Mouse (Mus musculus) urinary bladder, postnatal 25 days (tissue): ENCODE results near the gene Tusc2.

Source experiments
- DNase-seq: peaks from one replicate; pipeline ENCODE4 v3.0.0; 2022; ENCODE audit warnings: low spot score

Gene Tusc2

DNA sequence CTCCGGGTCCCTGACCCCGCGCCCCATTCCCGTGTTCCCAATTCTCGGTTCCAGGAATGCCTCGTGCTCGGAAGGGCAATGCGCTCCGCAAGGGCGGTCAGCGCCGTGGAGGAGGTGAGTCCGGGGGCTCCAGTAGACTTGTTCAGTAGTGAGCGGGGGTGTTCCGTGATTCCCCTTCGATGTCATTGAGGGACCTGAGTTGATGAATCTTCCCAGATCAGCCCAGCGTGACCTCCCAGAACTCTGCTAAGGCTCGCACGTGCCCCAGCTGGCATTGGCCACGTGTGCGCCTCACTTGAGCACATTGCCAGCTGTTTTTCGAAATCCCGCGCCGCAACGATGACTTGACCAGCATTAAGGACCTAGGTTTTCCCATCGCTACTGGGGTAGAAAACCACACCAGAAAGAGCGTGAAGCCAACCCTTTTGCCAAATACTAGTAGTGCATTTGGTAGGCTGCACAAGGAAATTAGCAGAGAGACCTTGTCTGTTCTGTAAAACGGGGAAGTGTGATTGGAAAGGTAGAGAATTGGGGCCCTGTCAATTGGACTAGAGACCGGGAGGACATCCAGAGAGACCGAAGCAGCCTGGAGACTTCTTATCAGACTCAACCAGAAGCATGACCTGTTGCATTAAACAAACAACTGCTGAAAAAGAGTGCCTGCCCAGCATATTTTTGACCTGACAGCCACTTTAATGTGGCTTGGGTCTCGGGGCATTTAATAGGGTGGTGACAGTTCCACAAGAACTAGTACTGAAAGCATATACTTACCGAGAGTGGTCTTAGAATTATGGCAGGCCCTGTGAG, 25.0 kb downstream of the Tusc2 start:
- no peak for DNase-seq

DNA sequence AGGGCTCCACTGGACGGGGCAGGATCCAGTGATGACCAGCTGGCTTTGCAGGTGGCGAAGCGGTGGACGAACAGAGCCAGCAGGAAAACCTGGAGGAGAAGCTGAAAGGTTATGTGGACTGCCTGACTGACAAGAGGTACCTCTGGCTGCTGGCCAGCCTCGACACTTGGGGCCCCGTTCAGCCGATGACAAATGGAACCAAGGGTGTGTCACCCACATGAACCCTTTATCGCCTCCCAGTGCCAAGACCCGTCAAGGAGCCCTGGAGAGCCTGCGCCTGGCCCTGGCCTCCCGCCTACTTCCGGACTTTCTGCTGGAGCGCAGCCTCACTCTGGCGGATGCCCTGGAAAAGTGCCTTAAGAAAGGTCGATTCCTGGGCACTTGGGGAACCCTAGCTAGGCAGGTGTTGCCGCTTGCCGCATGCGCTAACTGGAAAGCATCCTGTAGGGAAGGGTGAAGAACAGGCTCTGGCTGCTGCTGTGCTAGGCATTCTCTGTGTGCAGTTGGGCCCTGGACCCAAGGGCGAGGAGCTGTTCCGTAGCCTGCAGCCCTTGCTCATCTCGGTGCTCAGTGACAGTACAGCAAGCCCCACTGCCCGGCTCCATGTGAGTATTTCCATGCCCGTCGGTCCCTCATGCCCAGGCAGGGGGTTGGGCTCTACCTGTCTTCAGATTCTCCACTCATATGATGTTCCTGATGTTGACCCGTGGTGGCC, 27.2 kb downstream of the Tusc2 start:
- no peak for DNase-seq

DNA sequence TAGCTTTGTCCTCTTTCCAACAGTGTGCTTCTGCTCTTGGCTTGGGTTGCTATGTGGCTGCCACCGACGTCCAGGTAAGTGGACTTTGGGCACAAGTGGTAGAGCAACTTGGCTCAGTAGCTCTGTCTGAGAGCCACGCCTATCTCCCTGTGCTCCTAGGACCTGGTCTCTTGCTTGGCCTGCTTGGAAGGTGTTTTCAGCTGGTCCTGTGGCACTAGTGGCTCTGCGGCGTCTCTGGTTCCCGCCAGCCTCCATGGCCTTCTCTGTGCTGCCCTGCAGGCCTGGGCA, 27.7 kb downstream of the Tusc2 start:
- DNase-seq, result no peak

DNA sequence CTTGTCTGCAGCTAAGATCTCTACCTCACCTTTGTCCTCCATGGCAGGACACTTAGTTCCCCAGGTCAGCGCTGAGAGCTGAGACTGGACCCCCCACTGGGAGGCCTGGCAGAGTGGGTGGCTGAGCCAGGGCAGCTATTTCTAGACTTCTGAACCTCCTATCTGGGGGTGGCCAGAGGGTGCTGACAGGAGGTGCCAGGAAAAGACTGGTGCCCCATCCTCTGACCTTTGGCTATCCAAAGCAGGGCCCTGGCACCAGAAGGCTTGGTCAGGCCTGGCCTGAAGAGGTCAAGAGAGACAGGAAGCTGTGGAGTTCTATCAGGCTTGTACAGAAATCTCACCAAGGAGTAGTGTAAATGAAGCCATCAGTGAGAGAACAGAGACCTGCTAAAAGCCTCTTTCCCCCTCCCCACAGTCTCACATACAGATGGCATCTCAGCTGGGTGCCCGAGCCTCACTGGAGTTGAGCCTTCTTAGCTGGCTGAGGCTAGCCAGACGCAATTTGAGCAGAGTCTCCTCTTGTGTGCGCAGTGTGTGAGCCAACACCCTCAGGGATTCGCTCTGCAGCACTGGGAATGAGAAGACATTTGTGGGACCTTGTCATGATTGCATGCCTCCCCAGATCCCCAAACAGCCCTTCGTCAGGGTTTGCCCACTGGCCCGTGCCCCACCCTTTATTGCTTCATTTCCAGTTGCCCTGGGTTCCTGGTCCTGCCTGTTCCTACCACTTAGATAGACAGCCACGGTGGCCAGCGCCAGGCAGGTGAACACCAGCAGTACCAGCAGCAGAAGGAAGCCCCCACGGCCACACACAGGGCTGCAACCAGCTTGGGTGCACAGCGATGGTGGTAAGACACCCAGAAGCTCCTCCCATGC, 30.3 kb downstream of the Tusc2 start:
- no peak for DNase-seq

DNA sequence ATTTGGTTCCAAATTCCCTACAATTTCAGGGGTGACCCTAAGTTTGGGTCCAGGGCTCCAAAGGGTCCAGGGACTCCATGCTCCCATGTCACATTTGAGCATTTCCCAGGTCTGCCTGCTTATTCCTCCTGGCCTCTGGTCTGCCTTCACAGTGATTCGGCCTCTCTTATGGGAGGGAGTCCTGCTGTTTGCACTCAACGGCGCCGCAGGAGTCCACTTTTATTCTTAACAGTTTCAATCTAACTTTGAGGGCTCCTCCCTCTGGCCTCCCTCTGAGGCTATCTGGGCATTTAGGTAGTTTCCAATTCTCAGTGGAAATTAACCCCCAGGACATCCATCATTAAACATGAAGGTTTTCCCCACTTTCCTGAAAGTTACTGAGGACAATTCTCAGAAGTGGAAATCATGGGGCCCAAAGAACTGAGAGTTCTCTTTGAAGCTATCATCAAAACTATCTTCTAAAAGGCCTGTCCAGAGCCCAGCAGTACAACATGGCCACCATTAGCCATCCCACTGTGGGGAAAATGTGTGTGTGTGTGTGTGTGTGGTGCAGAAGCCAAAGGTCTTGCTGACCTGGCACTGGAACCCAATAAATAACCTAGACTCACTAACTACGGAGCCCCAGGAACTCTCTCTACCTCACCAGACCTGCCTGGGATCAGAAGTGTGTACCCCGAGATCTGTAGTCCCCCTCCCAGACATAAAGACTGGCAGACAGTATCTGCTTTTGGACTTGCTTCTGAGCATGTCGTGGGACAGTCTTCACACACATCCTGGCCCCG, 31.4 kb downstream of the Tusc2 start:
- no peak for DNase-seq

DNA sequence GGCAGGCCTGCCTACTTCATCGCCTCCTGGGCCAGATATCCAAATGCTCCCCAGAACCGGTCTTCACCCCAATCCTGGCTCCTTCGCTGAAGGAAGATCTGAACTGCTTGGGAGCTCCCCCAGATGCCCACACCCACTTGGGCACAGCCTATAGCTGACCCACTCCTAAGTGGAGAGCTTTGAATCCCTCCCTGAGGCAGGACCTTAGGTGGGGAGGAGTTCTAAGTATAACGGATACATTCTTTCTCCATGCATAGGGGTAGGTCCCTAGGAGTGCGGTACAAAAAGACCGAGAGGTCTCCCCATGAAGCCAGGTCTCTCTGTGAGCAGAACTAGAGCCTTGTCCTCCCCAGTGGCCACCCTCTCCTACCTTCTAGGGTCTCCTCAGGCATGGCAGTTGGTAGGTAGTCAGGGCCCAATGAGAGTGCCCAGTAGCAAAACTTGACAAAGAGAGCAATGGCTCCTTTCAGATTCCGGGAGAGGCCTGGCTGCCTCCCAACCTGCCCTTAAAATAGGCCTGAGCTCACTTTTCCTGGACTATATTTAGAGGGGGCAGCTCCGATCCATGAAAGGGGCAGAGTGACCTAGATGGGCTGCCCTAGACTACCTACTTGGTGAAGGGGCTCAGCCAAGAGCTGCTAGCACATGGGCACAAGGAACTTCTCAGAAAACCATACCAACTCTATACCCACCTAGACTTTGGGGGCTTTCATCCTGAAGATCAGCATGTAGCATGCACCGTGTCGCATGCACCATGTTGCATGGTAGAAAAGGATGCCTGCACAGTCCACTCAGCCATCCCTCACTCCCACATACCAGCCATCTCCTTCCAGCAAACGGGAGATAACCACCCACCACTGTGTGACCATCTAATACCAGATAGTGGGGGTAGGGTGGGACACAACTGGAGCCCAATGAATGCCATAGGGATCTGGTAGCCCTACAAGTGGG, 33.8 kb downstream of the Tusc2 start:
- no peak for DNase-seq

DNA sequence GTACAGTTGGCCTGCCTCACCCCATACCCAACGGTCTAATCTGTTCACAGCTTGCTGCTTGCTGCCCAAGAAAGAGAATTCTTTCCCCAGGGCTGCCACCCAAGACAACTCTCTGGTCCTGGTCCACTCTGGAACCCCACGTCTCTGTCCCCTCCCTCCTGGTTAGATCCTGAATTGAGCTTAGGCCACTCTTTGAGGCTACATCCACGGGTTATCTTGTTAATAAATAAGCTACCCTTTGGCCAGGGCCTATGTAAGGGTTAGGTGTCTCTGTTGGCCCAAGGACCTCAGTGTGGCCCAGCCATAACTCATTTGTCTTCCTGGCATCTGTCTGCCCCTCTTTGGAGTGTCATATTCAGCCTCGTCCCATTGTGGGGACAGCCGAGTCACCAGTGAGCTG, 35.3 kb downstream of the Tusc2 start:
- DNase-seq, result no peak

DNA sequence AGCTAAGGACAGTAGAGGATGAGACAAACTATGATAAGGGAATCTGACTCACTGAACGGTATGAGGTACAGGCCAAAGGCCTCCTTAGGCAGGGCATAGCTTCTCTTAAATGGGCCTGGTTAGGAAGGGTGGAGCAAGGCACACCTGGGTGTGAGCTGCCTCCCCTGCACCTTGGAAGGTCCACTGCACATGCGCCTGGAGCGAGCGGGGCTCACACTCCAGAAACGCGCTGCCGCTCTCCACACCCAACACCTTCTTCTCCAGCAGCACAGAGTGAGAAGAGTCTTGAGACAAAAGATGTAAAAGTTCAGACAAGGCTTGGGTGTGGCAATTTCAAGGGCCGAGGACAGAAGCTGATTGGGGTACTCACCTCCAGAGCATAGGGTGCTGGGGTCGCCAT, 36.4 kb downstream of the Tusc2 start:
- DNase-seq, result no peak

DNA sequence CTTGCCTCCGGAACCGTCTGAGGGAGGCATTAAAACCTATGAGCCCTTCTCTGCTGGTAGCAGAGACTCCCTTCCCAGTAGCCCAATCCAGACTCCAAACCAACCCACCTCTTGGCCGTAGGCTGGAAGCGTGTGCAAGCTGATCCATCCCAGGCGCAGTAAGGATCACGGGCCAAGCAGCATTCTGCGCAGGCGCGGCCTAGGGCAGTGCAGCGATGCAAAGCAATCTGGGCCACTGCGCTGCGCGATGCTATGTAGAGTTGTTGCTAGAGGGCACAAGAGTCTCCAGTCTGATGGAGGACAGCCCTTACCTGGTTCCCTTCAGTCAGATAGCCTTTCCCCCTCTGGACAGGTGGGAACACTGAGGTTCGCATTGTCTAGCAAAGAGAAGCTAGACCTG, 36.8 kb downstream of the Tusc2 start:
- DNase-seq, result no peak

DNA sequence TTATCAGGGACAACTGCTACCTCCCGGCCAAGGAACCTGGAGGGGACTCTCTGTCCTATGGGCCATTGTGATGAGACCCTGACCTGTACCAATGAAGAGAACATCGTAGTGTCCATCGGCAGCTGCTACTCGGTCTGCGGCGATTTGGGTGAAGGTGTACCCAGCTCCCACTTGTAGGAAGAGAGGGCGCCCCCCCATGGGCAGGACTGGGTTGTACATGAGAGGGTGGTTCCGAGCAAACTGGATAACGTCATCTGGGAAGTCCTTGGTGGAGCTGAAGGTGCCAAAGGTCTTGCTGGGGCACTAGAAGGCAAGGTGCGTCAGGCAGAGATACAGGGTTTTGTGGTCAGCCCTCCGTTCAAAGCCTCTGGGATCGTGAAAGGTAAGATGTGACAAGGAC, 37.7 kb downstream of the Tusc2 start:
- no peak for DNase-seq

DNA sequence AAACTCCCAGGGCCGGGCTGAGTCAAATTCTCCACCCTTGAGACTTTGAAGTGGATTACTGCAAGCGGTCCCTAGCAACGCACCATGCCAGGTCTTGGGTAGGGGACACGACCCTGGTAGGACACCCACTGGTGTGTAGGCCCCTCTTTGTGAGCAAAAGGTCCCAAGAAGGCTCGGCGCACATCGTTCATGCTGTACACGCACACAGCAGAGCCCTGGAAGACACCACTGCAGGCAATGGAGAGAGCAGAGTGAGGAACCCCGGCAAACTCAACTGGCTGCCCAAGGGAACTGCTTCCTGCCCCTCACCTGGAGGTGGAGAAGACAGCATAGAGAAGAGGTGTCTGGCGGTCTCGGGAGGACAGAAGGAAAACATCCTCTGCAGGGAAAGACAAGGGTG, 38.2 kb downstream of the Tusc2 start:
- DNase-seq, result no peak

DNA sequence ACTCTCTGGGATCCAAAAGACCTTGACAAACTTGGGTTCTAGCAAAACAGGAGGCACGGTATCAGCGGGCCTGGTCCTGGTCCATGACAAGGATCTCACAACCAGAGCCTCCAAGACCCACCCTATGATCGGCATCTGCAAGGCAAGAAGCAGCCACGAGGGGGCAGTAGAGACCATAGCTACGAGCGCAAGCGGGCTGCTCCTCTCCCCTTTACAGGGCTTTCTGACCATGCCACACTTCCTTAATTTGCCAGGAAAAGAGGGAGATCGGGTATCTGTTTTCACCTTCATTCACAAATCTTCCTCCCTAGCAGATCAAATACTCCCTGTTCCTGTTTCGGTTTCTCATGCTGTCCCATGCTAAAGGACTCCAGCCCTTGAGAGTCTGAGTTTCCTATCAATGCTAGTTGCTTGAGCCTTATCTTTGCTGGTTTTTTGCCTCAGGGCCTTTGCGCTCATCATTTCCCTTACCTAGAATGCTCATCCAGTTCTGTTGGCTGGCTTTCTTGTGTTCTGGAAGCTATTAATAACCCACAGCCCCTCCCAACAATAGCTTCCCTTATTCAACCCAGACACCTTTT, 39.1 kb downstream of the Tusc2 start:
- peak; percentile 97 for DNase-seq

DNA sequence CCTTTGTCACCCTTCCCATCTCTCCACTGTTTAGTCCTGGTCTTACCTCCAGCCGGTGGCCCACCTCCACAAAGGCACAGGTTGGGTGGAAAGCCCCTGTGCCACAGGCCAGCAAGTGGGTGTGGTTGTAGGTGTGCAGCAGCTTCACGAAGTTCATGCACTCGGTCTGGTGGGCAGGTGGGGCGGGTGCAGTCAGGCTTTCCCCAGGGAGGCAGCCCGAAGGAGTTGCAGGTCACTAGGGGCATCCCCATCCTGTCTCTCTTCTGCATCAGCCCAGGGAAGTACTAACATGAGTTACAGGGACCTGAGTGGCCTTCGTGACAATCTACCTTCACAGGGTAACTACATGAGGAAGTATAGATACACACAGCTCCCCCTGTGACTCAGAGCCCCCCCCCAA, 40.2 kb downstream of the Tusc2 start:
- DNase-seq, result no peak

DNA sequence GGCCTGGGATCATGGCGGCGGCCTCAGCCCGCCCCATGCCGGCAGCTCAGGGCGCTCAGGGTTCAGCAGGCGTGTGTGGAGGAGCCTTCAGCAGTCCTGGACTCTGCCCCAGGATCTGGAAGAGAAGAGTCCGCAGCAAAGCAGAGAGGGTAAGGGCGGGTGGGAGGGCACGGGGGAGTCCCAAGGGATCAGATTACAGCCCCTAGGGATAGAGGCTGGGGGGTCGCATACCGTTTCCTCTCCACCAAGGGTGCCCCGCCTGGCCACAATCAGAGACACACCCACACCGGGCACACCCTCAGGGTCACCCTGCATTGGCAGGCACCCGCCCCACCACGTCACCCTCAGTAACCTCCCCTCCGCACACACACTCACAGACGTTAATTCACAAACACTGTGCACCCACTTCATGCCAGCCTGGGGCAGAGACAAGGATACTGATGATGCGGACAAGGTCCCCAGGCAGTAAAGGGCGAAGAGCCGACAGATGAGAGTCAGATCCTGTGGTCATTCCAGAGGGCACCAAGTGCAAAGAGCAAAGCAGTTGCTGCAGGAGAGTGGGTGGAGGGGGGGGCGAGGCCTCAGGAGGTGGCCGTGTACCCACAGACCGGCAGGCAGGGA, 42.1 kb downstream of the Tusc2 start:
- DNase-seq, result no peak

DNA sequence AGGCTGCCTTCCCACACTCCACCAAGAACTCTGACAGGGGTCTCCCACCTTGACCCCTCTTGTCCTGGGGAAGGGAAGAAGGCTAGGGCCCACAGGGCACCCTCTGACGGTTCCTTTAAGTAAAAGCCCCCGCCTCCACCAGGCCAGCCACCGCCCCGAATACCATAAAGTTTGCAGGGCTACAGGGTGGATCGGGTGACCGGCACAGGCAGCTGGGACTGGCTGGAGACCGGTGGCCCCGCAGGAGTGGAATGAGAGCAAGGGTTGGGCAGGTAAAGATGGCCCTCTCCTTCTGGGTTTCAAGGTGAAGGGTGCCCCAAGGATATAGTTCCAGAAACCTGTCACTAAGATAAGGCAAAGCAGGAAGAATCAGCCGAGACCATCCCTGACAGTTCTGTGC, 43.5 kb downstream of the Tusc2 start:
- no peak for DNase-seq

DNA sequence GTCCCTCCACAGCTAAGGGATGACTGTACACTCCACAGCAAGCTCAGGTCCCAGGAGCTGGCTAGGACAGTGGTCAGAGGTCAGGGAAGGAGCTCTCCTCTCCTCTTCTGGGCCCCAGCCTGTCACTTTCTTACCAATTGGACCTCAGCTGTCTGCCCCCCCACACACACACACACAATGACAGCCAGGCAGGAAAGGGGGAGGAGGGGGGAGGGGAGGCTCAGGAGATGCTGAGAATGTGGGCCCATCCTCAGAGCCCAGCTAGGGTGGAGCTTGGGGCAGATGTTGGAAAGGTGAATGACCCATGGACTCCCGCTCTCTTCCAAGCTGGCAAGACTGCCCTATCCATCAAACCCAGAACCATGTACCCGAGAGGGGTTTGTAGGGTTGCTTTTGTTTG, 44.0 kb downstream of the Tusc2 start:
- DNase-seq, result no peak

DNA sequence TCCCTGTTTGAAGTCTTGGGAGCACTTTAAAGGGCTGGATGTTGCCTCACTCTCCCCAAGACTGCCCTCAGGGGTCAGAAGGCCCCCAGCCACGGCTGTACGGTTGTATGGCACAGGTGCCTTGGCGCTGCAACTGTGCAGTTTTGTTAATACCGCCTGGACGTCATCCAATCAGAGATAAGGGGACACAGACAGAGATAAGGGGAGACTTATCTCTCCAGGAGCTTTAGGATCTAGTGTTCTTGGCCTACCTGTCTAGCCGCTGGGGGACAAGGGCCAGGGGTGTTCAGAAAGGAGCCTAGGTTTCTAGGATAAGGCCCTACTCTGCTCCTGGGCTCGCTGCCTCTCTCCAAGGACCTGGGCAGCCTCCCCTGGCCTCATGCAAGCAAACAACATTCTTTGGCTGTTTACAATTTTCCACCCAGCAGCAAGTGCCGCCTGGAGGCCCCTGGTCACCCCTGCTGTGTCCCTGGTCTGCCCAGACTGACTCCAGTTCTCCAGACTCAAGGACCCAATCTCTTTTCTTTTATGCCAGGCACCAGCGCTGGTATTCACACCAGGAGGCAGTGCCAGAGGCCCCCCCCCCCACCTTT, 44.7 kb downstream of the Tusc2 start:
- no peak for DNase-seq

DNA sequence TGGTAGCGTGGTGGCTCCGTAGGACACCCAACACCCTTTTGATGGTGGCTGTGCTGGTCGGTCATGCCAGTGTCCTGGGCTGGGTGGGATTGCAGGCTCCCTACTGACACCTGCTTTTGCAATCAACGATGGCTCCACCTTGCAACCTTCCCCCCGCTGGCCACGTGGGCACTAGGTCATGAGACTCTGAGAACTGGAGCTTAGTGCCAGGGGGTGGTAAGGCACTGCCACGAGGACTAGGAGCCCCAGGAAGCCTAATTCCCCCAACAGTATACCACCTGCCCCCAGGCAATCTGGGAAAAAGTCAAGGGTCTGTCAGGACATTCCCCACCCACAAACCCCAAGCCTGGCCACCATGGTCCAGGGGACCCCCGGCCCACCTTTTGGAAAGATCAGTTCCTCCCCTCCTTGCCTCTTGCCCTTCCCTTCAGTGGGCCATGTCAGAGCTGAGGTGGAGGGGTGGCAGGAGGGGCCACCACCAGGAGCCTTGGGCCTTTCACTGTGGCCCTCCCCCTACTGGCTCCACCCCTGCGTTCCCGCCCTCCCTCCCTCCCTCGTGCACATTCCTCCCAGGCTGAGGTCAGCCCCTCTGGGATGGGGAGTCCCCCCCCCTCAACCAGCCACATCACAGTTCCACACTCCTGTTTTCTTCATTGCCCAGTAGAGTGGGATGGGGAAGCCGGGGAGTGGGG, 45.8 kb downstream of the Tusc2 start, which contains the start of gene Sema3b:
Gene Sema3b, minus strand, starts transcription at position 489 of the 692 bp plus-strand sequence.
- no peak for DNase-seq

DNA sequence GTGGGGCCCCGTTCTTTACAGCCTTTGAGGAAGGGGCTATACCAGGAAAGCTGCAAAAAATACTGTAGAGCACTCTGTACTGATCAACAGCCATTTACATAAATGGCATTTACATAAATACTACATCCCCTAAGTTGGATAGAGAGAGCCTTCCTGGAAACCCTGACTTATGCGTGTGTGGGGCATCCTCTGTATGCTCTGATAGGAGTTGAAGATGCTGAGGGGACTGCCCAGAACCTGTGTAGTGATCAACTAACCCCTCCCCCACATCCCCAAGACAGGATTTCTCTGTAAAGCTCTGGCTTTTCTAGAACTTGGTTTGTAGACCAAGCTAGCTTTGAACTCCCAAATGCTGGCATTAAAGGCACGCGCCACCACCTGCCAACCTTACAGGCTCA, 46.4 kb downstream of the Tusc2 start:
- no peak for DNase-seq
